Mouse (Mus musculus) midbrain, embryonic 14.5 days (tissue): ENCODE data around the gene Esp6. TPM values are rescaled to one million over a fixed set of nuclear protein-coding genes. Genes with fewer than 3 reads are reported as not detected.

Source experiments
- polyA plus RNA-seq: library from polyadenylated mRNA; unstranded; fragments of >200 nt; fragmentation: Nextera tagmentation; extraction: Ambion mirVana; gene quantifications from 2 replicates; pipeline ENCODE4 v1.2.1, GENCODE M21; 2014

Gene Esp6
- polyA plus RNA-seq, 1 experiment from 2014 or later = not detected

Other genes with a start within 250 kb of the Esp6 start
- not detected in 2 replicates for gene Crisp1, start 242.3 kb upstream of the Esp6 start, polyA plus RNA-seq
- gene Esp8, start 41.5 kb upstream of the Esp6 start, polyA plus RNA-seq = not detected in 2 replicates
- not detected in 2 replicates for gene Esp4, start 37.1 kb downstream of the Esp6 start, polyA plus RNA-seq
- not detected in 2 replicates for gene Esp3, start 70.6 kb downstream of the Esp6 start, polyA plus RNA-seq
- not detected in 2 replicates for gene Esp1, start 165.6 kb downstream of the Esp6 start, polyA plus RNA-seq
- gene Crisp2, start 245.5 kb downstream of the Esp6 start, polyA plus RNA-seq = not detected in 2 replicates
- gene Rhag, start 249.6 kb downstream of the Esp6 start, polyA plus RNA-seq = 0.13 TPM in 1 of 2 replicates, not detected in the other